Mouse (Mus musculus): ENCODE measurements around the gene Adra1b. TPM values are rescaled to one million over a fixed set of nuclear protein-coding genes. Genes with fewer than 3 reads are reported as not detected.
A peak's percentile ranks its signal among the peaks of the same experiment; 100 is the strongest.

Adra1b gene
- polyA plus RNA-seq, 1 experiment from 2014 or later, result 0.34 TPM

GRCm38 (mm10) chr11:43779551-43779950 is 121.5 kb downstream of the Adra1b start:
- H3K27ac ChIP-seq, result no peak overlapping the region
- 64% methylated on average over 5 of the region's 5 CpGs for WGBS

GRCm38 (mm10) chr11:43776324-43776694 is 124.7 kb downstream of the Adra1b start:
- peak overlapping the region; percentile 40; the same call in 1 of the 2 replicates for H3K9ac ChIP-seq
- 25% methylated on average over 8 of the region's 8 CpGs for WGBS
- H3K27ac ChIP-seq, result no peak overlapping the region
- H3K4me1 ChIP-seq (replicated peaks), result peaks cover 9% of the 10 kb centered on the region
- H3K4me2 ChIP-seq (replicated peaks), result peak overlapping the region; percentile 81
- peak overlapping the region; percentile 37 for H3K4me3 ChIP-seq (replicated peaks)
- H3K36me3 ChIP-seq, result no peaks in the 10 kb centered on the region
- H3K27me3 ChIP-seq (replicated peaks), result peaks cover 12% of the 10 kb centered on the region
- no peaks in the 10 kb centered on the region for H3K9me3 ChIP-seq
- ATAC-seq, result no peak

More at GRCm38 (mm10) chr11:43779551-43779950, 121.5 kb downstream of the Adra1b start:
- no peaks in the 10 kb centered on the region for H3K9me3 ChIP-seq
- peaks cover 12% of the 10 kb centered on the region for H3K27me3 ChIP-seq (replicated peaks)
- peaks cover 9% of the 10 kb centered on the region for H3K4me1 ChIP-seq (replicated peaks)
- no peaks in the 10 kb centered on the region for H3K36me3 ChIP-seq
- H3K4me2 ChIP-seq (replicated peaks), result no peak overlapping the region
- no peak overlapping the region for H3K4me3 ChIP-seq (replicated peaks)
- ATAC-seq, result no peak
- no peak overlapping the region for H3K9ac ChIP-seq

GRCm38 (mm10) chr11:43775469-43776323 is 125.3 kb downstream of the Adra1b start:
- Histone ChIP-seq H3K27me3 (replicated peaks) (peaks cover 12% of the 10 kb centered on the region), H3K9ac (peak overlapping the region; percentile 40), H3K4me3 (replicated peaks) (peak overlapping the region; percentile 37), H3K4me2 (replicated peaks) (peak overlapping the region; percentile 81), H3K4me1 (replicated peaks) (peaks cover 9% of the 10 kb centered on the region), H3K27ac (no peak overlapping the region), H3K9me3 (no peaks in the 10 kb centered on the region), H3K36me3 (no peaks in the 10 kb centered on the region)
- WGBS, result 14% methylated on average over 63 of the region's 63 CpGs
- ATAC-seq, result peak; percentile 71; the same call in 1 of the 2 replicates

GRCm38 (mm10) chr11:43773725-43774124 is 127.3 kb downstream of the Adra1b start:
- Histone ChIP-seq H3K4me1 (replicated peaks) (peaks cover 9% of the 10 kb centered on the region), H3K27ac (no peak overlapping the region), H3K4me3 (replicated peaks) (no peak overlapping the region), H3K36me3 (no peaks in the 10 kb centered on the region), H3K9me3 (no peaks in the 10 kb centered on the region), H3K27me3 (replicated peaks) (peaks cover 12% of the 10 kb centered on the region), H3K9ac (no peak overlapping the region), H3K4me2 (replicated peaks) (no peak overlapping the region)
- no peak for ATAC-seq
- WGBS, result 20% methylated on average over 5 of the region's 5 CpGs

GRCm38 (mm10) chr11:43770110-43770509 is 130.9 kb downstream of the Adra1b start:
- WGBS, result 71% methylated on average over 4 of the region's 4 CpGs
- H3K4me3 ChIP-seq (replicated peaks), result no peak overlapping the region
- no peak for ATAC-seq

GRCm38 (mm10) chr11:43767749-43768148 is 133.3 kb downstream of the Adra1b start:
- Histone ChIP-seq H3K9ac (no peak overlapping the region), H3K27ac (no peak overlapping the region), H3K4me3 (replicated peaks) (no peak overlapping the region), H3K36me3 (no peaks in the 10 kb centered on the region), H3K27me3 (replicated peaks) (0 out of 2 replicates have a peak, but pooled peaks cover 2% of the 10 kb centered on the region), H3K4me2 (replicated peaks) (peak overlapping the region; percentile 94), H3K9me3 (no peaks in the 10 kb centered on the region), H3K4me1 (replicated peaks) (no peaks in the 10 kb centered on the region)
- WGBS, result 64% methylated on average over 11 of the region's 11 CpGs
- ATAC-seq, result no peak

More at GRCm38 (mm10) chr11:43770110-43770509, 130.9 kb downstream of the Adra1b start:
- no peaks in the 10 kb centered on the region for H3K36me3 ChIP-seq
- no peaks in the 10 kb centered on the region for H3K9me3 ChIP-seq
- H3K4me2 ChIP-seq (replicated peaks), result no peak overlapping the region
- H3K27me3 ChIP-seq (replicated peaks), result 0 out of 2 replicates have a peak, but pooled peaks cover 2% of the 10 kb centered on the region
- no peak overlapping the region for H3K27ac ChIP-seq
- H3K4me1 ChIP-seq (replicated peaks), result no peaks in the 10 kb centered on the region
- no peak overlapping the region for H3K9ac ChIP-seq

- Histone ChIP-seq H3K4me2 (replicated peaks) (peak overlapping the region; percentile 94), H3K9ac (peak overlapping the region; percentile 36; the same call in 1 of the 2 replicates), H3K4me1 (replicated peaks) (no peaks in the 10 kb centered on the region), H3K9me3 (no peaks in the 10 kb centered on the region), H3K4me3 (replicated peaks) (peak overlapping the region; percentile 57), H3K27me3 (replicated peaks) (0 out of 2 replicates have a peak, but pooled peaks cover 2% of the 10 kb centered on the region), H3K36me3 (no peaks in the 10 kb centered on the region), H3K27ac (no peak overlapping the region)
- peak; percentile 94 for ATAC-seq
- WGBS, result 5% methylated on average over 37 of the region's 37 CpGs
Measured at GRCm38 (mm10) chr11:43766922-43767648, 133.9 kb downstream of the Adra1b start.

- no peaks in the 10 kb centered on the region for H3K9me3 ChIP-seq
- H3K4me2 ChIP-seq (replicated peaks), result no peak overlapping the region
- ATAC-seq, result no peak
- H3K9ac ChIP-seq, result no peak overlapping the region
- no peak overlapping the region for H3K27ac ChIP-seq
- no peaks in the 10 kb centered on the region for H3K4me1 ChIP-seq (replicated peaks)
- no peak overlapping the region for H3K4me3 ChIP-seq (replicated peaks)
- H3K36me3 ChIP-seq, result no peaks in the 10 kb centered on the region
- no peaks in the 10 kb centered on the region for H3K27me3 ChIP-seq (replicated peaks)
- 75% methylated on average over 2 of the region's 2 CpGs for WGBS
Measured at GRCm38 (mm10) chr11:43758436-43758835, 142.6 kb downstream of the Adra1b start.

GRCm38 (mm10) chr11:43755411-43755810 is 145.6 kb downstream of the Adra1b start:
- H3K27ac ChIP-seq, result no peak overlapping the region
- 71% methylated on average over 5 of the region's 5 CpGs for WGBS
- 0 out of 2 replicates have a peak, but pooled peaks cover 5% of the 10 kb centered on the region for H3K27me3 ChIP-seq (replicated peaks)
- H3K4me2 ChIP-seq (replicated peaks), result no peak overlapping the region
- H3K36me3 ChIP-seq, result no peaks in the 10 kb centered on the region
- ATAC-seq, result no peak
- no peak overlapping the region for H3K9ac ChIP-seq
- H3K4me3 ChIP-seq (replicated peaks), result no peak overlapping the region
- H3K4me1 ChIP-seq (replicated peaks), result no peaks in the 10 kb centered on the region
- H3K9me3 ChIP-seq, result no peaks in the 10 kb centered on the region

GRCm38 (mm10) chr11:43754568-43754967 is 146.4 kb downstream of the Adra1b start:
- Histone ChIP-seq H3K9ac (no peak overlapping the region), H3K27ac (no peak overlapping the region), H3K9me3 (no peaks in the 10 kb centered on the region), H3K4me2 (replicated peaks) (no peak overlapping the region), H3K4me1 (replicated peaks) (no peaks in the 10 kb centered on the region), H3K27me3 (replicated peaks) (0 out of 2 replicates have a peak, but pooled peaks cover 5% of the 10 kb centered on the region), H3K4me3 (replicated peaks) (no peak overlapping the region), H3K36me3 (no peaks in the 10 kb centered on the region)
- no peak for ATAC-seq
- WGBS, result 68% methylated on average over 1 of the region's 1 CpGs

GRCm38 (mm10) chr11:43751542-43751941 is 149.5 kb downstream of the Adra1b start:
- ATAC-seq, result no peak
- Histone ChIP-seq H3K4me3 (replicated peaks) (no peak overlapping the region), H3K27ac (no peak overlapping the region), H3K9ac (no peak overlapping the region), H3K4me1 (replicated peaks) (peaks cover 8% of the 10 kb centered on the region; the same call in 1 of the 2 replicates), H3K9me3 (no peaks in the 10 kb centered on the region), H3K27me3 (replicated peaks) (0 out of 2 replicates have a peak, but pooled peaks cover 5% of the 10 kb centered on the region), H3K36me3 (no peaks in the 10 kb centered on the region), H3K4me2 (replicated peaks) (no peak overlapping the region)
- 72% methylated on average over 2 of the region's 2 CpGs for WGBS

Data from intestine, embryonic 15.5 days (tissue).